Mouse (Mus musculus): ENCODE results near the gene Corin. TPM values are rescaled to one million over a fixed set of nuclear protein-coding genes. Genes with fewer than 3 reads are reported as not detected.

Corin gene
- total RNA-seq, 1 experiment from 2014 or later = not detected

DNA sequence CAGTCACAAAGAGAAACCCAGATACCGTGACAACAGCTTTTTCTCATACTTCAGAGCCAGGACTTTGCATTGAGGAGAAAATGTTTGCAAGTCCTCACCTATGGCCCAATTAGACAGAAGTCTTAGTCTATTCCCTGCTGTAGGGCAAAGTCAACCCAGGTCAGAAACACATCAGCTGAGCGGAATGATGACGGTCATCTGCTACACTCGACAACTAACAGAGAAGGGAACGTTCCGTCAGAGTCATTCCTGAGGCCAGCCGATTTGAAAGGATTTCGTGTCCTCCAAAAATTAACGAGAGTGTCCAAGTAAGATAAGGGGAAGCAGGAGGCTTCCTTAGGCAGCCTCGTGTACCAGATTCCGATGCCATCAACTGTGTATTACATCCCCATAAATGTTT, 58.2 kb downstream of the Corin start:
- no peak for ATAC-seq (ENCODE audit: extremely low read depth, insufficient number of reproducible peaks, low FRiP score, poor library complexity, severe bottlenecking)

GRCm38 (mm10) chr5:72443946-72444345, 60.3 kb downstream of the Corin start:
- no peak for ATAC-seq (ENCODE audit: extremely low read depth, insufficient number of reproducible peaks, low FRiP score, poor library complexity, severe bottlenecking)

DNA sequence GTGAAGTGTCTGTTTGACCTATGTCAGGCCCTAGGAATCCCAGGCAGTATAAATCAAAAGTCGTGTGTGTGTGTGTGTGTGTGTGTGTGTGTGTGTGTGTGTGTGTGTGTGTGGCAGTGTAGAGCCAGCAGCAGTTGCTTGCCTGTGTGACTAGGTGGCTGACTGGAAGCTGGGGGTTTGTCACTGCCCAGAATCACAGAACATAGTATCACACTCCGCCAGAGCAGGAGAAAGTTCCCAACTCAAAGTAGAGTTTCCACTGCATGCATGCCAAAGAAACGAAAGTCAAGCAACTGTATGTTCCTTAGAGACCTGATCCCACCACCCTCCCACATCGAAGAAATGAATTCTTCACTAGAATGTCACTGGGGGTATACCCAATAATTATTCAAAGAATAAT, 61.3 kb downstream of the Corin start:
- ATAC-seq (ENCODE audit: extremely low read depth, insufficient number of reproducible peaks, low FRiP score, poor library complexity, severe bottlenecking) = no peak

DNA sequence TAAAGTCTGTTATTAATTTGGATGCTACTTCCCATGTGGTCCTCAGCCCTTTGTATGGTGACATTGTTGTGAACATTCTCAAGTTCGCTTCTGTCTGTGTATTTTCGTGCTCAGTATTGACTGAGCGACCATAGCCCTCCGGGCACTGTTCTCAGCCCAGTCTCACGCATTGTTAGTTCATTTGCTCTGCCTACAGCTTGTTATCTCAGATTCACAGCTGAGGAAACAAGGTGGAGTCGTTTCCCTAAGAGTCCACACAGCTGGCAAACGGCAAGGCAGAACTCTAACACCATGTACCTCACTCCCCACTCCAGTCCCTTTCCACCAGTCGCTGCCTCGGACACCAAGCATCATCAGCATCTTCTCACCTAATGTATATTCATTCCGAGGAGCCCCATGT, 63.1 kb downstream of the Corin start:
- ATAC-seq (ENCODE audit: extremely low read depth, insufficient number of reproducible peaks, low FRiP score, poor library complexity, severe bottlenecking) = no peak

- ATAC-seq (ENCODE audit: extremely low read depth, insufficient number of reproducible peaks, low FRiP score, poor library complexity, severe bottlenecking) = no peak
These were observed 69.2 kb downstream of the Corin start for GRCm38 (mm10) chr5:72435085-72435484.

- no peak for ATAC-seq (ENCODE audit: extremely low read depth, insufficient number of reproducible peaks, low FRiP score, poor library complexity, severe bottlenecking)
These were observed 72.4 kb downstream of the Corin start for GRCm38 (mm10) chr5:72431856-72432255.

- ATAC-seq (ENCODE audit: extremely low read depth, insufficient number of reproducible peaks, low FRiP score, poor library complexity, severe bottlenecking) = no peak
These were observed 76.7 kb downstream of the Corin start for GRCm38 (mm10) chr5:72427556-72427955.

DNA sequence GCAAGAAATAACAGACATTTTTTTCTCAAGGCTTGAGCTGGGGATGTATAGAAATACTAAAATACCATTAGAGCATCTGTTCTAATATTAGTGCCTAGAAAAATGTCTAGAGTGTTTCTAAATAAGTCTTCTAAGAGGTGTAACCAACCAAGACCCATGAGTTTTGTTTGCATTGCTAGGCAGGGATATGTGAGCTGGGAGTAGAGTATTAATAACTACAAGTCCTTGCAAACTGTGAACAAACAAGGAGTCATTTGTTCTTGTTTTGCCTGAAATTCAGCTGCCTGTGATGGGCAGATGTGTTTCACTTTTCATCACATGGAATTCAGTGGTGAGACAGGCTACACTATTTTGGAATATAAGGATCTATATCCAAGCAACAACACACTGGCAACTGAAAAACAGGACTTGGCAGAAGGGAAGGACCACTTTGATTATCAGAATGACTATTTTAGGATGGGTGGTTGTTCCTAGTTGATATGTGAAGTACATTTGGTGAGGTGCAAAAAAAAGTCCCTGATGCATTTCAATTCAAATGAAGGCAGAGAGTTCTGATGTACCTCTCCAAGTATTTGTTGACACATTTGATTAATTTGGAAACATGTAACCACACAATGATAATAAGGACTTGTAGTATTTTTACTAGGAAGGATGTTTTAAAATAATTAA, 78.8 kb downstream of the Corin start:
- ATAC-seq (ENCODE audit: extremely low read depth, insufficient number of reproducible peaks, low FRiP score, poor library complexity, severe bottlenecking) = no peak

DNA sequence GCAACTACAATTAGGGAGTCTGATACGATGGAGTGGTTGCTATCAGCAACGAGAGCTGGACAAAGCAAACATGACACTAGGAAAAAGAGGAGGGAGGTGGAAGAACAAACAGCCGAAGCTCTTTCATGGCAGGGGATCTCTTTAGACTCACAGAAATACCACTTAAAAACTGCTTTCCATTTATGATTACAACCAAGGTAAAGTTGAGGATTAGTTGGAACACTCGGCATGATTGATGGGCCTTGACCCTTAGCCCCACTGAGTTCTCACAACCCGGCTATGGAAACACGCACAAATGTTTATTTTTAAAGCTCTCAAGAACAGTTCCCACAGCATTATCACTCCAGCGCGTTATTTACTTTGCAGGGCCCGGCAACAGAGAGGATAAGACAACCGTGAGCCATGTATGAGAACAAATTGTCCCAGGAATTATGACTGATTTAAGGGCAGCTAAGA, 92.4 kb downstream of the Corin start:
- no peak for ATAC-seq (ENCODE audit: extremely low read depth, insufficient number of reproducible peaks, low FRiP score, poor library complexity, severe bottlenecking)

DNA sequence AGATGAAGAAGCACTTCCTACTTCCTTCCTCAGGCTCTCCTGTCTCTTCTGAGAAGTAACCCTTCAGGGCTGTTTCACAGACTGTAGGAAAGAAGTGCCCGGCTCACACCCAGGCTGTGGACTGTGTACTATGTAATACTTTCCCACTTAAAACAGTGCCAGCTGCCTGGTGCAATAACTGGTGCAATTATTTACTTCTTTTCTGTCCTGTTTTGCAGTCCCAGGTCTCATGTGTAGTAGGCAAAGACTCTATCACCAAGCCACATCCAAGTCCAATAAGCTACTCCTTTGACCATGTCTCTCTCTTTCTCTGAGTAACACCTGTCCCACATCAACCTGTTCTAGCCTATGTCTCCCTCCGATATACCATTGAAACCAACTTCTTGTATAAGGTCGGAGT, 93.4 kb downstream of the Corin start:
- ATAC-seq (ENCODE audit: extremely low read depth, insufficient number of reproducible peaks, low FRiP score, poor library complexity, severe bottlenecking) = no peak

GRCm38 (mm10) chr5:72403376-72403775, 100.9 kb downstream of the Corin start:
- no peak for ATAC-seq (ENCODE audit: extremely low read depth, insufficient number of reproducible peaks, low FRiP score, poor library complexity, severe bottlenecking)

GRCm38 (mm10) chr5:72402913-72403312, 101.4 kb downstream of the Corin start:
- no peak for ATAC-seq (ENCODE audit: extremely low read depth, insufficient number of reproducible peaks, low FRiP score, poor library complexity, severe bottlenecking)

DNA sequence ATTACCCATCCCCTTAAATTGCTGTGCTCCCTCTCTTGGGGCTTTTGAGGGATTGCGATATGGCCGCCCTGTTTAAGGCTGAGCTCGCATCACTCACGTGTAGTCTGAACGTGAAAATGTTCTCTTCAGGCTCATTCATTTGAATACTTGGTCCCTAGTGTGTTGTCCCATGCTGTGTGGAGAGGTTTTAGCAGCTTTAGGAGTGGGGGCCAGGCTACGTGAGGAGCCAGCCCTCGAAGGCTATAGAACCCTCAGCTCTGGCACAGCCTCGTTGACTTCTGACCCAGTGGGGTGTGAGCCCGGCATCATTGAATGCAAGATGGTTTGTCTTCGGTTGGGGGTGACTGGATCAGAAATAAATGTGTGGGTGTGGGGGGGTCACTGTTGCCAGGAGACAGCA, 102.5 kb downstream of the Corin start:
- ATAC-seq (ENCODE audit: extremely low read depth, insufficient number of reproducible peaks, low FRiP score, poor library complexity, severe bottlenecking) = no peak

DNA sequence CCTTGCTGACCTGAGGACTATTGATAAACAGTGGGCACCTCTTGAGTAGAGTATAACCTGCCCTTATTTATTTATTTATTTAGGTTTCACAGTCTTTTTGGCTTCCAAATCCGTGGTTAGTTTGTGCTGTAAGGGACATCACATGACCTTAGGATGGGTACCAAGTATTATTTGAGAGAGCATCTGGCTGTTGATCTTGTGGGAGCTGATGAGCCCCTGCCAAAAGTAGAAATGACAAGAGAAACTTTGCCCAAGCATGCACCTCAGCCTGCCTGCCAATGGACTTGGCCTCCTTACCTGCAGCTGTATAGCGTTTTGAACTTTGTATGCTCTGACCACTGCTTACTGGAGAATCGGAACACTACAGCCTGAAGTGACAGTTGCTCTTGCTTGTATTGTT, 103.0 kb downstream of the Corin start:
- no peak for ATAC-seq (ENCODE audit: extremely low read depth, insufficient number of reproducible peaks, low FRiP score, poor library complexity, severe bottlenecking)

- ATAC-seq (ENCODE audit: extremely low read depth, insufficient number of reproducible peaks, low FRiP score, poor library complexity, severe bottlenecking) = no peak
These were observed 122.1 kb downstream of the Corin start for GRCm38 (mm10) chr5:72382148-72382547.

DNA sequence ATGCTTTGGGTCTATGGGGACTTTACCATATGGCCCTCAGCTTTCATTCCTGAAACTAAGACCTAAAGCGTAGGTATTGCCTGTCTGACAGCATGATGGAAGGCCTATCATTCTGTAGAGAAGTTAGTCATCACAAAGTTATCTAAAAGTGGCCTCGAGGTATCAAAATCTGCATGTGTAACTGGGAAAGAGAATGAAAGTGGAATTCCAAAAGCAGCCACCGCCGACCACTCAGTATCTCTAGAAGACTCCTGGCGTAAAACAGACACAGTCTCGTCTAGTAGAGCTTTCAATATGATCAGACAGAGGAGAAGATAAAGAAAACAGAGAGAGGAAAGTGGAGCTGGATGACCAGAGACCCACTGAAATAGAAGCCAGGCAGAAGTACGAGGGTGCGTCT, 123.7 kb downstream of the Corin start:
- no peak for ATAC-seq (ENCODE audit: extremely low read depth, insufficient number of reproducible peaks, low FRiP score, poor library complexity, severe bottlenecking)

DNA sequence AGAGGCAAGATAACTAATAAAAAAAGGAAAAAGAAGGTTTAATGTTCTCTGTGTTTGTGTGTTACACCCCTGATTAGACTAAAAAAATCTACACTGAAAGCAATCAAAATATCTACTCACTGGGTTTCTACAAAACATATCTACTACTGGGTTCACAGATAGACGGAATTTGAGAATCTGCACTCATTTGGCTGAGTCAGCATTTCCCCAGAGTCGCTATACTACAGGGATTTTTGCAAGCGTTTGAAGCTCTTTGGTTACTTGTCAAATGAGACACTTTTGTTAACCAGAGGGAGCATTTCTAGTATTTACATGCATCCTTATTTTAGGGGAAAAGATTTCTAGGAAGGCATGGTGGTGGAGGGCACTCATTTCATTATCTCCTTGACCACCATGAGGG, 136.3 kb downstream of the Corin start:
- ATAC-seq (ENCODE audit: extremely low read depth, insufficient number of reproducible peaks, low FRiP score, poor library complexity, severe bottlenecking) = no peak

- ATAC-seq (ENCODE audit: extremely low read depth, insufficient number of reproducible peaks, low FRiP score, poor library complexity, severe bottlenecking) = no peak
These were observed 138.5 kb downstream of the Corin start for GRCm38 (mm10) chr5:72365801-72366200.

DNA sequence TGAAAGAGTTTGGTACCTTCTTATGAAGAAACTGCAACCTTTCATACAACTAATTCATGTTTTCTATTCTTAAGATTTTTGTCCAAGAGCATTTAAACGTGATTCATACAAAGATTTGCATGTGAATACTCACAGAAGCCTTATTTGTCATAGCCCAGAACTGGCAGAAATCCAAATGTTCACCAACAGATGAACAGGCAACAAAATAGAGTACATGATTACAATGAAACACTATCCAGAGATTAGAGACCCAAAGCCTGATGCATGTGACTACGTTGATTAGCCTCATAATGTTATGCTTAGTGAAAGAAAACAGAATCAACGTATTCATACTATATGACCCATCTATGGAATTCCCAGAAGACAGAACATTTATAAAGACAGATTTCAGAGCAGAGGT, 140.4 kb downstream of the Corin start:
- no peak for ATAC-seq (ENCODE audit: extremely low read depth, insufficient number of reproducible peaks, low FRiP score, poor library complexity, severe bottlenecking)

DNA sequence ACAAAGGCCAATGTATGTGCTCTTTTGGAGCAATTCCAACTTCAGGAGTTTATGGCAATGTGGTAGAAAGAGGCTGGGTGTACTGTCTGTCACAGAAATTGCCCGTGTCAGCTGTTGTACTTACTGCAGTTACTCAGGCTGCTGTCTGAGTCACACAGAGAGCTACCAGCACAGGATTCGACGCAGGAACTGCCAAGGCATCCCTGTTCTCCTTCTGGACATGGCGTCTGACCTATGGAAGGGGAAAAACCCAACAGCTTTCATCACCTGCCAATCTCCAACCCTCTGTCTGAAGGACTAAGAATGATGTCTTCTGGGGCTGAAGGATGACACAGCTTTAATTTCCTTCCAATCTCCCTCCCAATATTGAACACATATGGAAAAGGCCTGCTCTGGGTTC, 150.5 kb downstream of the Corin start:
- no peak for ATAC-seq (ENCODE audit: extremely low read depth, insufficient number of reproducible peaks, low FRiP score, poor library complexity, severe bottlenecking)

DNA sequence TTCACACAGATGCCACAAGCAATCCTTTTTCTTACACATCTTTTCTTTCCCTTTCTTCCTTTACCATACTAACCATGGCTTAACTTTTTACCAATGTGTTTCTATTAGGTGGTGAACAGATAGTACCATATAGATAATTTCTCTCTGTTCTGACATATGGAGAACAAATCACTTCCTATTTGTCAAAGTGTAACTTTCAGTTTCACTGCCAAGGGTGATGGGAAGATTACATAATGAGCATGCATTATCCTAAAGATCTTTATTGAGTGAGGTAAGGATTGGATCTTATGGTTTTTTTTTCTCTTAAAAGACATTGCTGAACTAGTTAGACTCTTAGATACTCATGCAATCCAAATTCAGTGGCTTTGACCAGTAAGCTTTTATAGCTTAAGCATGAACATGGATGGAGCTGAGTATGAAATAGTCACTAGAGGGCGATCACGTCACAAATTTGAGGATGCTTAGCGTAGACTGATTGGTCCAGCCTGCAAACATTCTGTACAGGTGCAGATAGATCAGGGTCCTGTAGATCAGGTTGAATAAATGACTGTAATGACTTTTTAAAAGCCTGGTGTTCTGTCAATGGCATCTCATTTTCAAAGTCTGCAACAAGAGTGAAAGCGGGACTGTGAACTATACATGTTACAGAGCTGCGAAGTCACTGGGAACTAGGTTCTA, 154.1 kb downstream of the Corin start:
- ATAC-seq (ENCODE audit: extremely low read depth, insufficient number of reproducible peaks, low FRiP score, poor library complexity, severe bottlenecking) = no peak

Measured in neutrophil, adult 5-6 weeks (primary cell).